Mouse (Mus musculus) layer of hippocampus, adult 9-10 months (tissue): ENCODE measurements around the gene Ndufb7.

ENCODE experiments used
- DNase-seq: peaks from one replicate; pipeline ENCODE4 v3.0.0; 2022; ENCODE audit warnings: low spot score

The Ndufb7 gene

GRCm38 (mm10) chr8:83607661-83608397 is 41.4 kb downstream of the Ndufb7 start, which contains the start of the genes Tecr and Dnajb1:
TSS of gene Tecr (minus strand) at chr8:83607971.
TSS of gene Dnajb1 (plus strand) at chr8:83608193.
- peak; percentile 98 for DNase-seq

DNA sequence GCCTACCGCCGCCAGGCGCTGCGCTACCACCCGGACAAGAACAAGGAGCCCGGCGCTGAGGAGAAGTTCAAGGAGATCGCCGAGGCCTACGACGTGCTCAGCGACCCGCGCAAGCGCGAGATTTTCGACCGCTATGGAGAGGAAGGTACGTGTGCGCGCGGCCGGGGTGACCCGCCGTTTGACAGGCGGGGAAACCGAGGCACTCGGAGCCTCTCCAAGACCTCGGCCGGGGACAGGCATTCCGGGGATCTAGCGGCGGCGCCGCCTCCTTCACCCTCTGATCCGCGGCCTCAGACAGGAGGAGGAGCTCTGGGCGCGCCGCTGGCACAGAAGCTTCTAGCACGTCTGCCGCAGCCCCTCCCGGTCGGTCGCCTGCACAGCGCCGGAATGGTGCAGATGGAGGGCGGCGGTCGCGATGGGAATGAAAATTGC is 41.9 kb downstream of the Ndufb7 start:
- DNase-seq, result no peak

GRCm38 (mm10) chr8:83609086-83609485 is 42.6 kb downstream of the Ndufb7 start:
- DNase-seq, result no peak

DNA sequence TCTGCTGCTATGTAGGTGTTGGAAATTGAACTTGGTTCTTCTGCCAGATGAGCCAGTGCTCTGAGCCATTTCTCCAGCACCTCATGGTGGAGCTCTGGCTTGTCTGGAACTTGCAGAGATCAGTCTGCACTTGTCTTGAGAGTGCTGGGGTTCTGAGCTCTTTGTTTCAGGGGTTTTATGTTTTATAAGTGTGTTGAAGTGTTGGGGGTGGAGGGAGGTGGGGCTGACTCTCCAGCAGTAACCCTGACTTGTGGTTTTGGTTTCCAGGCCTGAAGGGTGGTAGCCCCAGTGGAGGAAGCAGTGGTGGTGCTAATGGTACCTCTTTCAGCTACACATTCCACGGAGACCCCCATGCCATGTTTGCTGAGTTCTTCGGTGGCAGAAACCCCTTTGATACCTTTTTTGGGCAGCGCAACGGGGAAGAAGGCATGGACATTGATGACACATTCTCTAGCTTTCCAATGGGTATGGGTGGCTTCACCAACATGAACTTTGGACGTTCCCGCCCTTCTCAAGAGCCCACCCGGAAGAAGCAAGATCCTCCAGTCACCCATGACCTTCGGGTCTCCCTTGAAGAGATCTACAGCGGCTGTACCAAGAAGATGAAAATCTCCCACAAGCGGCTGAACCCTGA is 43.2 kb downstream of the Ndufb7 start:
- DNase-seq, result no peak

DNA sequence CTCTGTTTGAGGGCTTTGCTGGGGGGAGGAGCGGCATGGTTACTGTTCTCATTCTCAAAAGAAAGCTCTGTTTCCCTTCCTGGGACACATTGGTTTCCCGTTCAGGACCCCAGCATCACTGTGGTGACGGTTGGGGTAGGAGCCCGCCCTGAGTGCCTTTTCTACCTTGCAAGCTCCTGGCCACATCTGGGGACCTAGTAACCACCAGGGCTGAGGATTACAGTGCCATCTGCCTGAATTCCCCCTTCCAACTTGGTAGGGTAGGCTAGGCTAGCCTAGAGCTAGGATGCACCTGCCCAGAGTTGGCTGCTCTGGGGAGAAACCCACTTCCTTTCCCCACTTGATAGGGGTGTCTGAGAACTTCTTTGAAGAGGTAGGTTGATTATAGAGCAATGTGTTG is 45.5 kb downstream of the Ndufb7 start:
- no peak for DNase-seq

- DNase-seq, result no peak
Observed at GRCm38 (mm10) chr8:83613695-83614094, 47.2 kb downstream of the Ndufb7 start.

GRCm38 (mm10) chr8:83616625-83617024 is 50.2 kb downstream of the Ndufb7 start:
- no peak for DNase-seq

DNA sequence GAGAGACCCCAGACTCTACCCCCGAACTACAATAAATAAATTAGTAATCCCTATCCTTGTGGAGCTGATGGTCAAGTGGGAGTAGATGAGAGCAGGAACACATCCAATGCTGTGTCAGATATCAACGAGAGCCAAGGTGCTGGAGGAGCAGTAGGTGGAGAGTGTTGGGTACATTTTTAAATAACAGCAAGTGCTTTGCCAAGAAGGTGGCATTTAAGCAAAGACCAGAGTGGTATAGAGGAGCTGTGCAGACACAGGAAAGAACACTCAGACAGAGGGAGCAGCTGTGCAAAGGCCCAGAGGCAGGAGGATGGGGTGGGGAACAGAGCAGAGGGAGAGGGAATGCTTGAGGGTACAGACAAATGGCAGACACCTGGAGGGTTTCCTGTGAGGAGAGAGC is 50.6 kb downstream of the Ndufb7 start:
- no peak for DNase-seq

- no peak for DNase-seq
Observed at GRCm38 (mm10) chr8:83618566-83618965, 52.1 kb downstream of the Ndufb7 start.

GRCm38 (mm10) chr8:83619568-83620285 is 53.3 kb downstream of the Ndufb7 start:
- DNase-seq, result no peak
